Mouse (Mus musculus) lung, adult 2 months (tissue): ENCODE data around the gene Vti1a.

Source experiments
- CTCF ChIP-seq: fragments of 200-500 bp; IDR thresholded peaks from 2 replicates; pipeline ENCODE4 v1.5.1; 2011; ENCODE audit warnings: mild to moderate bottlenecking, low read length, control low read depth; ENCODE audit not compliant: insufficient read depth
- POLR2A ChIP-seq: fragments of 200-500 bp; IDR thresholded peaks from 2 replicates; pipeline ENCODE4 v1.6.1; 2011; ENCODE audit warnings: low read depth, mild to moderate bottlenecking, control low read depth, low read length, borderline replicate concordance; ENCODE audit errors: extremely low read depth

DNA sequence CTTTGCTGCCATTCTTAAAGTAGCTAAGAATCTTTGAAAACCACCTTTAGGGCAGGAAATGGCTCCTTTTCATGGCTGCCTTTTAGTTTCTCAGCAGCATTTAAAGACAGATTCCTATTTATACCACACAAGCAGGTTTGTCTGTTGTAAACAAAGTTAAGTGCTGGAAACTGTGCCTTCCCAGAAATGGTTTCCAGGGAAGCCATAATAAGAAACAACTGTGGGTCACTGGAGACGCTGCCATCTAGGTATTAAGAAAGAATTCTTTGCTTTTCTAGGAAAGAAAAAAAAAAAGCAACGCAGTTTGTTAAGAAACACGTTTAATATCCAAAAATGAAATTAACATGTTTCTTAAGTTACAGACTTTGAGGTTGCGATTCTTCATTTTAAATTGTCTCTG lies 192.1 kb downstream of the Vti1a start:
- TF ChIP-seq CTCF (no peak), POLR2A (no peak)
